Mouse (Mus musculus) embryonic facial prominence, embryonic 11.5 days (tissue): ENCODE data around the gene Tmprss6. TPM values are rescaled to one million over a fixed set of nuclear protein-coding genes. Genes with fewer than 3 reads are reported as not detected.

Experiments
- ATAC-seq: fragments of 200-750 bp; cut with Nextera tagmentation; replicated peaks from 2 replicates; pipeline ENCODE4 v1.8.0; 2017; ENCODE audit warnings: low read depth; ENCODE audit not compliant: insufficient number of reproducible peaks, low FRiP score, low TSS enrichment
- DNase-seq: peaks from one replicate; pipeline ENCODE4 v3.0.0-alpha.2; 2015; ENCODE audit warnings: low spot score
- H3K27ac ChIP-seq: fragments of 300-500 bp; sonication (generic); replicated peaks from 2 replicates; pipeline ENCODE4 v1.5.1; 2014; ENCODE audit warnings: mild to moderate bottlenecking, low read depth, low read length, control low read depth
- H3K27me3 ChIP-seq: fragments of 300-500 bp; sonication (generic); 2 replicates; pipeline ENCODE4 v1.6.1; 2014; ENCODE audit warnings: mild to moderate bottlenecking, low read length, moderate library complexity, mixed read lengths; ENCODE audit not compliant: control insufficient read depth, insufficient read depth
- H3K36me3 ChIP-seq: fragments of 300-500 bp; sonication (generic); replicated peaks from 2 replicates; pipeline ENCODE4 v1.6.1; 2014; ENCODE audit warnings: low read depth, mild to moderate bottlenecking, low read length, moderate library complexity, mixed read lengths; ENCODE audit not compliant: control insufficient read depth, insufficient read depth
- H3K4me1 ChIP-seq: fragments of 300-500 bp; sonication (generic); 2 replicates; pipeline ENCODE4 v1.6.1; 2014; ENCODE audit warnings: low read length, mixed read lengths; ENCODE audit not compliant: control insufficient read depth, insufficient read depth
- H3K4me2 ChIP-seq: fragments of 300-500 bp; sonication (generic); 2 replicates; pipeline ENCODE4 v1.6.1; 2014; ENCODE audit warnings: low read depth, mild to moderate bottlenecking, control low read depth, low read length, moderate library complexity
- H3K4me3 ChIP-seq: fragments of 300-500 bp; sonication (generic); 2 replicates; pipeline ENCODE4 v1.5.1; 2014; ENCODE audit warnings: low read depth, low read length, control low read depth
- H3K9ac ChIP-seq: fragments of 300-500 bp; sonication (generic); replicated peaks from 2 replicates; pipeline ENCODE4 v1.6.1; 2014; ENCODE audit warnings: mild to moderate bottlenecking, control low read depth, low read length
- H3K9me3 ChIP-seq: fragments of 300-500 bp; sonication (generic); replicated peaks from 2 replicates; pipeline ENCODE4 v1.6.1; 2016; ENCODE audit warnings: mild to moderate bottlenecking, low read length, inconsistent platforms, mixed read lengths; ENCODE audit not compliant: control insufficient read depth
- WGBS: fragments of 180-500 bp; shearing (Covaris S2); extraction: QIAGEN DNeasy Blood & Tissue Kit; methylation state at CpG from one replicate; pipeline ENCODE4 v1.1.7; 2014; 5-methylcytosine and 5-hydroxymethylcytosine counted together
- polyA plus RNA-seq: library from polyadenylated mRNA; unstranded; fragments of >200 nt; fragmentation: Nextera tagmentation; extraction: Ambion mirVana; gene quantifications from 2 replicates; pipeline ENCODE4 v1.2.1, GENCODE M21; 2014

Tmprss6 gene
- polyA plus RNA-seq, 1 experiment from 2014 or later = 0.21 TPM

- WGBS = 77% methylated on average over 7 of the region's 7 CpGs
- no peaks in the 10 kb centered on the region; the same call in 1 of the 2 replicates for H3K27me3 ChIP-seq
- H3K4me1 ChIP-seq = peaks cover 8% of the 10 kb centered on the region; the same call in 1 of the 2 replicates
- H3K4me2 ChIP-seq = no peak overlapping the region
- DNase-seq (no peak), ATAC-seq (no peak)
- H3K36me3 ChIP-seq = no peaks in the 10 kb centered on the region; the same call in 1 of the 2 replicates
- H3K4me3 ChIP-seq = no peak overlapping the region
- H3K9me3 ChIP-seq = no peaks in the 10 kb centered on the region
- H3K9ac ChIP-seq = no peak overlapping the region
- H3K27ac ChIP-seq = no peak overlapping the region
Measured at GRCm38 (mm10) chr15:78431541-78432121, 36.8 kb downstream of the Tmprss6 start.

- no peaks in the 10 kb centered on the region; the same call in 1 of the 2 replicates for H3K36me3 ChIP-seq
- ATAC-seq (no peak), DNase-seq (no peak)
- H3K9me3 ChIP-seq = no peaks in the 10 kb centered on the region
- no peaks in the 10 kb centered on the region for H3K27me3 ChIP-seq
- H3K4me3 ChIP-seq = no peak overlapping the region
- no peak overlapping the region for H3K27ac ChIP-seq
- H3K4me2 ChIP-seq = no peak overlapping the region
- 84% methylated on average over 10 of the region's 10 CpGs for WGBS
- H3K4me1 ChIP-seq = peaks cover 6% of the 10 kb centered on the region; the same call in 1 of the 2 replicates
- no peak overlapping the region for H3K9ac ChIP-seq
Measured at GRCm38 (mm10) chr15:78430874-78431273, 37.6 kb downstream of the Tmprss6 start.

GRCm38 (mm10) chr15:78429871-78430622 lies 38.4 kb downstream of the Tmprss6 start:
- no peaks in the 10 kb centered on the region; the same call in 1 of the 2 replicates for H3K36me3 ChIP-seq
- H3K4me1 ChIP-seq = peaks cover 6% of the 10 kb centered on the region; the same call in 1 of the 2 replicates
- H3K4me3 ChIP-seq = no peak overlapping the region
- H3K9me3 ChIP-seq = no peaks in the 10 kb centered on the region
- 65% methylated on average over 13 of the region's 13 CpGs for WGBS
- peak overlapping the region; percentile 59; the same call in 1 of the 2 replicates for H3K4me2 ChIP-seq
- peak overlapping the region; percentile 89; the same call in 1 of the 2 replicates for H3K9ac ChIP-seq
- ATAC-seq = no peak
- no peak overlapping the region for H3K27ac ChIP-seq
- DNase-seq = no peak
- H3K27me3 ChIP-seq = no peaks in the 10 kb centered on the region

- ATAC-seq = no peak; the same call in 1 of the 2 replicates
- Histone ChIP-seq H3K4me1 (0 out of 2 replicates have a peak, but pooled peaks cover 3% of the 10 kb centered on the region), H3K36me3 (no peaks in the 10 kb centered on the region; the same call in 1 of the 2 replicates), H3K27ac (no peak overlapping the region), H3K27me3 (no peaks in the 10 kb centered on the region), H3K4me3 (peak overlapping the region; percentile 75), H3K4me2 (peak overlapping the region; percentile 59), H3K9ac (peak overlapping the region; percentile 89), H3K9me3 (no peaks in the 10 kb centered on the region)
- 4% methylated on average over 3 of the region's 3 CpGs for WGBS
- DNase-seq = no peak
Measured at GRCm38 (mm10) chr15:78429139-78429459, 39.3 kb downstream of the Tmprss6 start.

GRCm38 (mm10) chr15:78428391-78429138 lies 39.9 kb downstream of the Tmprss6 start, which contains the start of gene Kctd17:
Gene Kctd17, plus strand, starts transcription at chr15:78428564.
- 2% methylated on average over 48 of the region's 52 CpGs for WGBS
- Histone ChIP-seq H3K4me3 (peak within 1 kb of the TSS; percentile 75), H3K27ac (no peak within 1 kb of the TSS), H3K27me3 (no peaks in the 10 kb centered on the region), H3K4me1 (0 out of 2 replicates have a peak, but pooled peaks cover 3% of the 10 kb centered on the region), H3K9me3 (no peaks in the 10 kb centered on the region), H3K4me2 (peak within 1 kb of the TSS; percentile 59), H3K9ac (peak within 1 kb of the TSS; percentile 89), H3K36me3 (no peaks in the 10 kb centered on the region; the same call in 1 of the 2 replicates)
- peak; percentile 83 for DNase-seq
- peak; percentile 80 for ATAC-seq

GRCm38 (mm10) chr15:78425230-78425629 lies 43.2 kb downstream of the Tmprss6 start:
- no peak for ATAC-seq
- no peaks in the 10 kb centered on the region for H3K36me3 ChIP-seq
- DNase-seq = no peak
- H3K4me1 ChIP-seq = 0 out of 2 replicates have a peak, but pooled peaks cover 3% of the 10 kb centered on the region
- H3K27ac ChIP-seq = no peak overlapping the region
- WGBS = 54% methylated on average over 4 of the region's 4 CpGs
- H3K9me3 ChIP-seq = no peaks in the 10 kb centered on the region
- H3K4me2 ChIP-seq = no peak overlapping the region
- no peak overlapping the region for H3K9ac ChIP-seq
- H3K27me3 ChIP-seq = no peaks in the 10 kb centered on the region
- H3K4me3 ChIP-seq = no peak overlapping the region

GRCm38 (mm10) chr15:78424507-78424906 lies 43.9 kb downstream of the Tmprss6 start:
- no peak overlapping the region for H3K27ac ChIP-seq
- no peak for ATAC-seq
- H3K4me1 ChIP-seq = 0 out of 2 replicates have a peak, but pooled peaks cover 3% of the 10 kb centered on the region
- no peak overlapping the region for H3K4me2 ChIP-seq
- H3K9ac ChIP-seq = no peak overlapping the region
- no peak overlapping the region for H3K4me3 ChIP-seq
- 17% methylated on average over 11 of the region's 11 CpGs for WGBS
- H3K36me3 ChIP-seq = no peaks in the 10 kb centered on the region
- no peaks in the 10 kb centered on the region for H3K9me3 ChIP-seq
- no peak for DNase-seq
- no peaks in the 10 kb centered on the region for H3K27me3 ChIP-seq
